Mouse (Mus musculus) brain, embryonic 14.5 days (tissue): ENCODE measurements around the gene Preb.

Experiments
- CTCF ChIP-seq: fragments of 200-500 bp; IDR thresholded peaks from 2 replicates; pipeline ENCODE4 v1.5.1; 2012; ENCODE audit warnings: inconsistent platforms, mild to moderate bottlenecking, moderate library complexity, borderline replicate concordance; ENCODE audit not compliant: insufficient read depth, insufficient read length; ENCODE audit errors: extremely low read depth
- POLR2A ChIP-seq: fragments of 200-500 bp; IDR thresholded peaks from 2 replicates; pipeline ENCODE4 v1.6.1; 2012; ENCODE audit warnings: mild to moderate bottlenecking, inconsistent platforms, borderline replicate concordance; ENCODE audit not compliant: poor library complexity, insufficient read depth, insufficient read length, severe bottlenecking; ENCODE audit errors: extremely low read depth

DNA sequence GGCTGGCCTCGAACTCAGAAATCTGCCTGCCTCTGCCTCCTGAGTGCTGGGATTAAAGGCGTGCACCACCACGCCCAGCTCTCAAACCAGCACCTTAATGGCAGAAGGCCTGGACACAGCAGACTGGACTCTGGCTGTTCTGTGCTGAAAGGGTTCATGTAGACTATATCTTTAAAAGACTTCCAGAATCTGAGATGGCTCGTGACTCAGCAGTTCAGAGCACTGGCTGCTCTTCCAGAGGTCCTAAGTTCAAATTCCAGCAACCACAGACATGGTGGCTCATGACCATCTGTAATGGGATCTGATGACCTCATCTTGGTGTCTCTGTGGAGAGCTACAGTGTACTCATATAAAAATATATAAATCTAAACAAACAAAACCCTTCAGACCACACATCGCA is 58.3 kb downstream of the Preb start:
- TF ChIP-seq CTCF (no peak), POLR2A (no peak)
